Mouse (Mus musculus) adrenal gland, adult 8-10 months (tissue): Measurements from ENCODE around the gene Rab38. TPM values are rescaled to one million over a fixed set of nuclear protein-coding genes. Genes with fewer than 3 reads are reported as not detected.

ENCODE experiments used
- DNase-seq: peaks from one replicate; pipeline ENCODE4 v3.0.0; 2022
- total RNA-seq, 4 experiments: library from RNA; stranded (reverse); gene quantifications; 2 replicates each; pipeline ENCODE4 v1.2.4; 2022

Gene Rab38
- total RNA-seq, 4 experiments from 2014 or later = 0.20 to 0.43 (median 0.24) TPM; not detected in 1

- no peak for DNase-seq
These were observed 97.1 kb downstream of the Rab38 start for GRCm38 (mm10) chr7:88527100-88527671.

- no peak for DNase-seq
These were observed 106.1 kb downstream of the Rab38 start for GRCm38 (mm10) chr7:88536127-88536531.

GRCm38 (mm10) chr7:88536743-88537142, 106.7 kb downstream of the Rab38 start:
- DNase-seq = no peak

Other genes with a start within 250 kb of the Rab38 start
- 10 to 100 TPM; 23.2 to 52.5 (median 37.9) TPM for gene Ctsc, start 152.2 kb upstream of the Rab38 start, total RNA-seq